Mouse (Mus musculus) cortical plate, adult 2 months (tissue): Measurements from ENCODE around the gene Them4. TPM values are rescaled to one million over a fixed set of nuclear protein-coding genes. Genes with fewer than 3 reads are reported as not detected.

Source experiments
- H3K27ac ChIP-seq: fragments of 200-500 bp; 2 replicates; pipeline ENCODE4 v1.5.1; 2012; ENCODE audit warnings: low read length, control low read depth, inconsistent platforms; ENCODE audit not compliant: insufficient read depth
- H3K4me1 ChIP-seq: fragments of 200-500 bp; 2 replicates; pipeline ENCODE4 v1.6.1; 2011; ENCODE audit warnings: low read length; ENCODE audit not compliant: control insufficient read depth, insufficient read depth
- H3K4me3 ChIP-seq: fragments of 200-500 bp; 2 replicates; pipeline ENCODE4 v1.5.1; 2011; ENCODE audit warnings: mild to moderate bottlenecking, low read length, control low read depth; ENCODE audit not compliant: insufficient read depth
- CTCF ChIP-seq: fragments of 200-500 bp; IDR thresholded peaks from 2 replicates; pipeline ENCODE4 v1.5.1; 2011; ENCODE audit warnings: mild to moderate bottlenecking, control low read depth, low read length; ENCODE audit not compliant: insufficient read depth; ENCODE audit errors: extremely low read depth
- POLR2A ChIP-seq: fragments of 200-500 bp; IDR thresholded peaks from 2 replicates; pipeline ENCODE4 v1.6.1; 2011; ENCODE audit warnings: mild to moderate bottlenecking, low read length, control low read depth; ENCODE audit not compliant: insufficient read depth; ENCODE audit errors: extremely low read depth
- polyA plus RNA-seq: library from polyadenylated mRNA; depleted of rRNA; stranded (reverse); fragments of >200 nt; gene quantifications from 2 replicates; pipeline ENCODE4 v1.2.3, GENCODE M21; 2012

Gene Them4
- polyA plus RNA-seq, 1 experiment: 19.3 TPM

GRCm38 (mm10) chr3:94366761-94367160 is 56.9 kb downstream of the Them4 start:
- no peak overlapping the region for H3K4me3 ChIP-seq
- H3K4me1 ChIP-seq: no peaks in the 10 kb centered on the region
- TF ChIP-seq CTCF (peak; percentile 98), POLR2A (no peak)
- no peak overlapping the region for H3K27ac ChIP-seq

GRCm38 (mm10) chr3:94367511-94367910 is 57.6 kb downstream of the Them4 start:
- H3K27ac ChIP-seq: no peak overlapping the region
- no peak for TF ChIP-seq CTCF
- no peak for TF ChIP-seq POLR2A
- H3K4me3 ChIP-seq: no peak overlapping the region
- H3K4me1 ChIP-seq: no peaks in the 10 kb centered on the region

GRCm38 (mm10) chr3:94368631-94369030 is 58.7 kb downstream of the Them4 start:
- TF ChIP-seq POLR2A (no peak), CTCF (no peak)
- Histone ChIP-seq H3K4me3 (no peak overlapping the region), H3K27ac (no peak overlapping the region), H3K4me1 (0 out of 2 replicates have a peak, but pooled peaks cover 1% of the 10 kb centered on the region)

DNA sequence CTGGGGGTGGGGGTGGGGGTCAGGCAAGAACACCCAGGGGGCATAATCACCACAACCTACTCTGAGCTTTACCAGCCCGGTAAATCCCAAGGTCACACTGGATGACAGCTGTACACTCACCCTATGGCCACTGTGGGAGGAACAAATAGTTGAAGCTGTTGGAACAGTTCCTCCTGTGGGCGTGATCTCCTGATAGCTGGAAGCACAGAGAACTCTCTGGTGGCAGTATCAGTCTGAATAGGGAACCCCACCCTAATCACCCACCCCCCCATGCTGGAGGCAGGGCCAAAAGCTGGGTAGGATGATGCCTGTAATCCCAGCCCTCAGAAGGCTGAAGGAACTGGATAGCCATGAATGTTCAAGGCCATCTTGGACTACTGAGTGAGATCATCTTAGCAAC is 59.8 kb downstream of the Them4 start:
- Histone ChIP-seq H3K27ac (no peak overlapping the region), H3K4me1 (0 out of 2 replicates have a peak, but pooled peaks cover 1% of the 10 kb centered on the region), H3K4me3 (no peak overlapping the region)
- TF ChIP-seq POLR2A (no peak), CTCF (no peak)

- Histone ChIP-seq H3K4me1 (0 out of 2 replicates have a peak, but pooled peaks cover 1% of the 10 kb centered on the region), H3K27ac (no peak overlapping the region), H3K4me3 (no peak overlapping the region)
- TF ChIP-seq POLR2A (no peak), CTCF (no peak)
Observed at GRCm38 (mm10) chr3:94371637-94372036, 61.7 kb downstream of the Them4 start.

DNA sequence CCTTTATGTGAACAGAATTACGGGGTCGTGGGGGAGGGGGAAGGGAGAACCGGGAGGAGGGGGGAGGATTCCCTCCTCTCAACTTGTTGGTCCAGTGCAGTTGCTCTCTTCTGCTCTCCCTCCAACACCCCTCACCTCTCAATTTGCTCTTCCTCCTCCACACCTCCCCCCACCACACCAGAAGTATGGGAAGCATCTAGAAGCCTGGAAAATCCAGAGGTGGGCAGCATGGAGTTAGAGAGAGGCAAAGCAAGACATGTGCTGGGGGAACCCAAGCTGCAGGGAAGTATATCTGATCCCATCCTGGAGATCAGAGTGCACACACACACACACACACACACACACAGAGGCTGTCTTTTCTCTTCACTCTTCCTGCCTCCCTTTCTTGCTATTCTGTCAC is 62.1 kb downstream of the Them4 start:
- no peak for TF ChIP-seq CTCF
- no peak for TF ChIP-seq POLR2A
- 0 out of 2 replicates have a peak, but pooled peaks cover 1% of the 10 kb centered on the region for H3K4me1 ChIP-seq
- H3K27ac ChIP-seq: no peak overlapping the region
- H3K4me3 ChIP-seq: no peak overlapping the region

GRCm38 (mm10) chr3:94372641-94373040 is 62.8 kb downstream of the Them4 start, which contains the start of gene Rorc:
Gene Rorc (plus strand): TSS chr3:94372794.
- TF ChIP-seq POLR2A (no peak), CTCF (no peak)
- Histone ChIP-seq H3K27ac (no peak within 1 kb of the TSS), H3K4me3 (no peak within 1 kb of the TSS), H3K4me1 (0 out of 2 replicates have a peak, but pooled peaks cover 1% of the 10 kb centered on the region)

DNA sequence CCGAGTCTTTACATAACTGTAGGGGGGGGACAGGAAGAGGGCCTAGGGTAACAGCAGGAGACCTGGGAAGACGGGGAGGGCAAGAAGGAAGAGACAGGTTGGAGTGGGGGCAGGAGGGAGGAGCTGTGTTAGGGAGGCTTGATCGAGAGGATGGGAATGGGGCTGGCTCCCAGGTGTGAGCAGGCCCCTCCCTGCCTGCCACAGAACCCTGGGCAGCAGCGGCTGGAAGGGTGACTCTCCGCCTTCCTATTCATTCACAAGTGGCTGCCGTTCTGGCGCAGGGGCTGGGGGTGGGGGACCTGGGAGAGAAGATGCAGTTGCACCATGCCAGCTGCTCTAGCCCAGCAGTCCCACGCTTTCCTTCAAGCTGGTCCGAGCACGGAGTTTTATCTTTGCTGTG is 63.2 kb downstream of the Them4 start:
- H3K4me3 ChIP-seq: no peak overlapping the region

GRCm38 (mm10) chr3:94373597-94374011 is 63.7 kb downstream of the Them4 start:
- Histone ChIP-seq H3K4me1 (0 out of 2 replicates have a peak, but pooled peaks cover 1% of the 10 kb centered on the region), H3K27ac (no peak overlapping the region), H3K4me3 (no peak overlapping the region)
- TF ChIP-seq POLR2A: no peak
- no peak for TF ChIP-seq CTCF

More for the DNA sequence above, 63.2 kb downstream of the Them4 start:
- H3K27ac ChIP-seq: no peak overlapping the region
- TF ChIP-seq POLR2A (no peak), CTCF (no peak)
- 0 out of 2 replicates have a peak, but pooled peaks cover 1% of the 10 kb centered on the region for H3K4me1 ChIP-seq

- TF ChIP-seq POLR2A (no peak), CTCF (no peak)
- H3K27ac ChIP-seq: no peak overlapping the region
- no peak overlapping the region for H3K4me3 ChIP-seq
- H3K4me1 ChIP-seq: 0 out of 2 replicates have a peak, but pooled peaks cover 1% of the 10 kb centered on the region
Observed at GRCm38 (mm10) chr3:94374636-94375035, 64.7 kb downstream of the Them4 start.
